ENCODE assay signal across 25 mouse cellular contexts in genomic region chr5:150541302-150541701, GRCm38 (mm10). TPM values are rescaled to one million over a fixed set of nuclear protein-coding genes. Genes with fewer than 3 reads are reported as not detected.
"Had no signal": no experiment of that assay in that cellular context is flagged by ENCODE, and none has a peak within 500 bp of the region (broad histone marks: within the 10 kb centered on the region; RNA-seq: fewer than 3 reads in every experiment).

No protein-coding gene starts in this region.

- H3K4me2 ChIP-seq: neural tube, embryonic 12.5 days; neural tube, embryonic 13.5 days; neural tube, embryonic 15.5 days; stomach, embryonic 15.5 days had no signal

- H3K9me3 ChIP-seq: neural tube, embryonic 12.5 days; neural tube, embryonic 15.5 days; stomach, embryonic 15.5 days had no signal

- H3K4me3 ChIP-seq: neural tube, embryonic 12.5 days; neural tube, embryonic 13.5 days; neural tube, embryonic 15.5 days; stomach, embryonic 15.5 days had no signal

- H3K4me1 ChIP-seq: neural tube, embryonic 12.5 days; neural tube, embryonic 13.5 days; neural tube, embryonic 15.5 days; stomach, embryonic 15.5 days had no signal

- DNase-seq: retina, postnatal 1 day; right cerebral cortex, adult 18-20 months; right cerebral cortex, postnatal 14 days; right cerebral cortex, postnatal 4 days; spleen, adult 18-20 months; thymus, adult 18-20 months; thymus, adult 2 months; thymus, postnatal 14 days; thymus, postnatal 25 days; thymus, postnatal 36 days; thymus, postnatal 4 days had no signal

- H3K27ac ChIP-seq: neural tube, embryonic 12.5 days; neural tube, embryonic 13.5 days; neural tube, embryonic 15.5 days; stomach, embryonic 15.5 days; stomach, postnatal 0 days had no signal

- H3K9ac ChIP-seq: neural tube, embryonic 12.5 days; neural tube, embryonic 13.5 days; neural tube, embryonic 15.5 days; stomach, embryonic 15.5 days had no signal

- H3K27me3 ChIP-seq: neural tube, embryonic 12.5 days; neural tube, embryonic 13.5 days; neural tube, embryonic 15.5 days; stomach, embryonic 15.5 days had no signal

RNA-seq across cellular contexts. Expression of gene Zar1l, which starts 23.3 kb away (rescaled TPM):
- total RNA-seq: neutrophil, adult 5-6 weeks had no signal
- polyA plus RNA-seq: neural tube, embryonic 11.5 days; neural tube, embryonic 12.5 days; neural tube, embryonic 13.5 days; neural tube, embryonic 14.5 days; neural tube, embryonic 15.5 days; small intestine, adult 2 months; spleen, adult 2 months; stomach, embryonic 14.5 days; stomach, embryonic 15.5 days; stomach, embryonic 16.5 days; stomach, postnatal 0 days; thymus, adult 2 months; thymus, postnatal 0 days; urinary bladder, adult 2 months had no signal
